Mouse (Mus musculus) liver, postnatal 0 days (tissue): ENCODE data around the gene Klhl32.

Source experiments
- CTCF ChIP-seq: sonication (generic); IDR thresholded peaks from 2 replicates; pipeline ENCODE4 v1.5.1; 2016; ENCODE audit warnings: antibody characterized with exemption, low read depth
- EP300 ChIP-seq: IDR thresholded peaks from 2 replicates; pipeline ENCODE4 v1.6.1; 2016; ENCODE audit warnings: antibody characterized with exemption, low read depth, mild to moderate bottlenecking

GRCm38 (mm10) chr4:24801343-24801742 lies 49.6 kb downstream of the Klhl32 start:
- TF ChIP-seq CTCF (no peak), EP300 (no peak)
